Mouse (Mus musculus) hindbrain, embryonic 15.5 days (tissue): ENCODE results near the gene Olfr1355. TPM values are rescaled to one million over a fixed set of nuclear protein-coding genes. Genes with fewer than 3 reads are reported as not detected.
"Not testable (repeated sequence)": the region's sequence is repeated elsewhere in the genome, so short reads cannot be mapped to it uniquely, and the experiment has no call there.

Source experiments
- ATAC-seq: fragments of 200-750 bp; cut with Nextera tagmentation; 2 replicates; pipeline ENCODE4 v1.8.0; 2017; ENCODE audit warnings: low read depth, moderate number of reproducible peaks, moderate TSS enrichment; ENCODE audit not compliant: low FRiP score
- H3K27ac ChIP-seq: fragments of 300-500 bp; sonication (generic); replicated peaks from 2 replicates; pipeline ENCODE4 v1.5.1; 2015; ENCODE audit warnings: mild to moderate bottlenecking, inconsistent platforms
- H3K27me3 ChIP-seq: fragments of 300-500 bp; sonication (generic); 2 replicates; pipeline ENCODE4 v1.6.1; 2015; ENCODE audit warnings: control low read depth, inconsistent platforms
- H3K36me3 ChIP-seq: fragments of 300-500 bp; sonication (generic); 2 replicates; pipeline ENCODE4 v1.6.1; 2015; ENCODE audit warnings: control low read depth, inconsistent platforms
- H3K4me1 ChIP-seq: fragments of 300-500 bp; sonication (generic); replicated peaks from 2 replicates; pipeline ENCODE4 v1.6.1; 2015; ENCODE audit warnings: control low read depth, inconsistent platforms
- H3K4me2 ChIP-seq: fragments of 300-500 bp; sonication (generic); 2 replicates; pipeline ENCODE4 v1.6.1; 2015; ENCODE audit warnings: moderate library complexity, mild to moderate bottlenecking, inconsistent platforms
- H3K4me3 ChIP-seq: fragments of 300-500 bp; sonication (generic); 2 replicates; pipeline ENCODE4 v1.5.1; 2015; ENCODE audit warnings: mild to moderate bottlenecking, inconsistent platforms
- H3K9ac ChIP-seq: fragments of 300-500 bp; sonication (generic); 2 replicates; pipeline ENCODE4 v1.6.1; 2015; ENCODE audit warnings: inconsistent platforms
- H3K9me3 ChIP-seq: fragments of 300-500 bp; sonication (generic); 2 replicates; pipeline ENCODE4 v1.6.1; 2016; ENCODE audit warnings: control low read depth, inconsistent platforms
- WGBS: fragments of 180-500 bp; shearing (Covaris S2); methylation state at CpG from one replicate; pipeline ENCODE4 v1.1.7; 2015; 5-methylcytosine and 5-hydroxymethylcytosine counted together
- polyA plus RNA-seq: library from polyadenylated mRNA; unstranded; fragments of >200 nt; fragmentation: Nextera tagmentation; extraction: Ambion mirVana; gene quantifications from 2 replicates; pipeline ENCODE4 v1.2.1, GENCODE M21; 2015

Gene Olfr1355
- not detected in 2 replicates for polyA plus RNA-seq

GRCm38 (mm10) chr10:78875240-78875639, at the start of gene Olfr1355:
Gene Olfr1355 (plus strand): TSS chr10:78875540.
- H3K9me3 ChIP-seq, result no peaks in the 10 kb centered on the region
- ATAC-seq, result no peak
- H3K4me1 ChIP-seq, result no peaks in the 10 kb centered on the region
- H3K27me3 ChIP-seq, result no peaks in the 10 kb centered on the region
- H3K36me3 ChIP-seq, result no peaks in the 10 kb centered on the region
- WGBS, result 79% methylated on average over 2 of the region's 2 CpGs
- no peak within 1 kb of the TSS for H3K4me2 ChIP-seq
- no peak within 1 kb of the TSS for H3K27ac ChIP-seq
- H3K4me3 ChIP-seq, result no peak within 1 kb of the TSS
- H3K9ac ChIP-seq, result no peak within 1 kb of the TSS

- not testable (repeated sequence) for ATAC-seq
- WGBS, result 93% methylated on average over 12 of the region's 12 CpGs
Measured at GRCm38 (mm10) chr10:78840456-78840855, 34.9 kb upstream of the Olfr1355 start.

DNA sequence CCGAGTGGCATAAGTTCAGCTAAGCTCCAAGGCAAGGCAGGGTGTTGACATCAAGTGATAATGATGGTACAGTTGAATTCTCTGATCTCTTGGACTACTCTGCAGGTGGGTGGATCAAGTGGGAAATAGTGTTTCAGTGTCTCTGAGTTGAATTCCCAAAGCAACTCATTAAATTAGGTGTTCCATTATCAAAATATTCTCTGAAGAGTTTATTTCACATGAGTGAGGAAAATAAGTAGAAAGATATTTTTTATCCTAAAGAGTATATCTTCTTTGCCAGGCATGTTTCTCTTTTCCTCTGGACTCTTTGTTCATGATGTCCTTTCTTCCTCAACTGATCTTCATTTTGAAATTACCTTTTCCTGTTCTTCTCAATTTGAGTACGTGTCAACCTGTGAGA, 23.3 kb upstream of the Olfr1355 start, which contains the start of gene Olfr1356:
Gene Olfr1356, minus strand, starts transcription at position 101 of the 400 bp plus-strand sequence.
- WGBS, result 92% methylated on average over 2 of the region's 2 CpGs
- H3K36me3 ChIP-seq, result no peaks in the 10 kb centered on the region
- no peak within 1 kb of the TSS for H3K27ac ChIP-seq
- H3K27me3 ChIP-seq, result no peaks in the 10 kb centered on the region
- no peak for ATAC-seq
- H3K9ac ChIP-seq, result no peak within 1 kb of the TSS
- no peaks in the 10 kb centered on the region for H3K4me1 ChIP-seq
- H3K4me2 ChIP-seq, result no peak within 1 kb of the TSS
- H3K9me3 ChIP-seq, result no peaks in the 10 kb centered on the region
- no peak within 1 kb of the TSS for H3K4me3 ChIP-seq

More at GRCm38 (mm10) chr10:78840456-78840855, 34.9 kb upstream of the Olfr1355 start:
- not testable (repeated sequence) for H3K9ac ChIP-seq, H3K9me3 ChIP-seq, H3K27me3 ChIP-seq, H3K4me1 ChIP-seq, H3K4me2 ChIP-seq, H3K4me3 ChIP-seq, H3K27ac ChIP-seq, H3K36me3 ChIP-seq

DNA sequence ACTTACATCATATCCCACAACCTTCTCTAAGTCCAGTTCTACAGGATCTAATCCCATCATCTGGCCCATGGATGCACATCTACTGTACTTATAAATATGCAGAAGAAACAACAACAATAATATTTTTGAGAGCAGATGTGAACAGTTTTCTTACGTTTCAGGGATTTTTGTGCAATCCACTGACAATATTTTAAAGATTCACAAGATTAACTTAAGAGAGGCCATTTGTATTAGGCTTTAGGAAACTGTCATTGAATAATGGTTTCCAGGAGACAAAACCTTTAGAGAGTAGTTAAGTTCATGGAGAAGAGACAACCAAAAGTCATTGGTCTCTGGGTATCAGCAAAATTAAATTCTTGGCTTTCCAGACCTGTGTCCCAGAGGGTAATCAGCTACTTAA, 37.5 kb downstream of the Olfr1355 start, which contains the start of gene Olfr1354:
Gene Olfr1354, plus strand, starts transcription at position 301 of the 400 bp plus-strand sequence.
- H3K9ac ChIP-seq, H3K4me2 ChIP-seq, H3K4me3 ChIP-seq, H3K36me3 ChIP-seq, H3K27me3 ChIP-seq, H3K9me3 ChIP-seq, ATAC-seq, H3K27ac ChIP-seq, H3K4me1 ChIP-seq: not testable (repeated sequence)
- 88% methylated on average over 1 of the region's 1 CpGs for WGBS

Other genes starting within 250 kb of the Olfr1355 start
- not detected in 2 replicates for gene Casp14, start 157.2 kb upstream of the Olfr1355 start, polyA plus RNA-seq
- gene Ccdc105, start 122.5 kb upstream of the Olfr1355 start, polyA plus RNA-seq, result 0.39 and 0.65 TPM in 2 replicates
- 27.3 and 29.8 TPM in 2 replicates for gene Slc1a6, start 95.0 kb upstream of the Olfr1355 start, polyA plus RNA-seq
- not detected in 2 replicates for gene Olfr1356, start 23.4 kb upstream of the Olfr1355 start, polyA plus RNA-seq
- gene Olfr1354, start 37.6 kb downstream of the Olfr1355 start, polyA plus RNA-seq, result not detected in 2 replicates
- not detected in 2 replicates for gene Olfr8, start 75.1 kb downstream of the Olfr1355 start, polyA plus RNA-seq
- not detected in 2 replicates for gene Olfr1353, start 87.8 kb downstream of the Olfr1355 start, polyA plus RNA-seq
- not detected in 2 replicates for gene Olfr1352, start 105.5 kb downstream of the Olfr1355 start, polyA plus RNA-seq
- not detected in 2 replicates for gene Olfr1351, start 136.9 kb downstream of the Olfr1355 start, polyA plus RNA-seq
- gene Olfr57, start 153.2 kb downstream of the Olfr1355 start, polyA plus RNA-seq, result 0.20 and 0.53 TPM in 2 replicates
- gene 2610008E11Rik, start 222.1 kb downstream of the Olfr1355 start, polyA plus RNA-seq, result 42.8 and 44.6 TPM in 2 replicates